Mouse (Mus musculus): ENCODE results near the gene Usp32.
"Not testable (repeated sequence)": the region's sequence is repeated elsewhere in the genome, so short reads cannot be mapped to it uniquely, and the experiment has no call there.

Usp32 gene

DNA sequence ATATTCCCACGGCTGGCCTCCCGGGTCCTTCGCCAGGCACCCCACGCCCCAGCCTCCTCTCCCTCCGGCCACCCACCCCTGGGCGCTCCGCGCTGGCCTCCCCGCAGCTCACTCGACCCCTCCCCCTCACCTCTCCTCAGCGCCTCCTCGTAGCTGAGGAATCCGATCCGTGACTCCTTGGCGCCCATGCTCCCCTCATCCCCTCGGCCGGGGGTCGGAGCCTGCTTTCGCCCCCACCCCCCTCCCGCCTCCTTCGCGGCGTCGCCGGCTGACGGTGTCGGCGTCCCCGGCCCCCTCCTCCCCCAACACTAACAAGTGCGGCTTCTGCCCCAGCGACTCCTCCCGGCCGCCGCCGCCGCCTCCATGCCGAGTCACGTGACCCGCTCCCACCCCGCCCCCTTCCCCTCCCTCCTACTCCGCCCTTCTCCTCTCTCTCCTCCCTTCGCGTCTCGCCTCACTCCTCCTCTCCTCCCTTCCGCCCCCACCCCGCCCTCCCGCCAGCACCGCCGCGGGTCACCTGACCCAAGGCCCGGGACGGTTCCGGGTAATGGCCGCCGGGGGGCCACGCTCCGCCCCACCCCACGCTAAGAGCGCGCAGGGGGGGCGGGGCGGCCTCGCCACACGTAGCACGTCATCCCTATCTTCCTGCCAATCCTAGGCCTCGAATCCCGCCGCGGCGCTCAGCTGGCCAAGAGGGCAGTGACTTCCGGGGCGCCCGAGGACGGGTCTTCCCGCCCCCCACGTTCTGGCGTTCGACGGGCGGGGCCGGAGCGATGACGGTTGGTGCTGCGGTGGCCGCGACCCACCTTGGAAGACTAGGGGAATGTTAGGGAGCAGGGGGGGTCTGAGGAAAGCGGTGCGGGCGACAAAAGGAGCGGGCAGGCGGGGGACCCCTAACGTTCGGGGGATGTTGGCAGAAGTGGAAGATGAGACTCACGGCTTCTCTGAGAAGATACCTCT is at the start of gene Usp32:
Usp32 (minus strand) TSS at position 581 of the 960 bp plus-strand sequence.
- DNase-seq (ENCODE audit: extremely low read depth, insufficient read length, low spot score): peak; percentile 98

DNA sequence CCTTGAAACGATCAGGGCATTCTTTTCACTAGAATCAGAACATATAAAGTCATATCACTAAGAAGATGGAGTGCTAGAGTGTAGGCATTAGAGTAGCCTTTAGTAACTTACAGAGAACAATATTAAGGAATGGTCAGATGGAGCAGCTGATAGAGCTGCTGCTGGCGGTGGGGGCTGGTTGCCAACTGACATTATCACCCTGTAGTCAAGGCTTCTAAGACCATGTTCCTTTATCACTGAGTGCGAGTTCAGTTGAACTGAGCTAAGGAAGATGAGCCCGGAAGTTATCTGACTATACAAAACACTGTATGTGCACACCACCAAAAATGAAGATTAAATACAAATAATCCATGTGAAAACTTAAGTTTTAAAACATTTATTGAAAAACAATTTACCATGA is 49.1 kb upstream of the Usp32 start:
- no peak for DNase-seq (ENCODE audit: extremely low read depth, insufficient read length, low spot score)

GRCm38 (mm10) chr11:85184839-85185238 is 44.9 kb upstream of the Usp32 start:
- no peak for DNase-seq (ENCODE audit: extremely low read depth, insufficient read length, low spot score)

- no peak for DNase-seq (ENCODE audit: extremely low read depth, insufficient read length, low spot score)
Measured at GRCm38 (mm10) chr11:85184082-85184481, 44.1 kb upstream of the Usp32 start.

- no peak for DNase-seq (ENCODE audit: extremely low read depth, insufficient read length, low spot score)
Measured at GRCm38 (mm10) chr11:85183284-85183779, 43.4 kb upstream of the Usp32 start.

GRCm38 (mm10) chr11:85182617-85183283 is 42.8 kb upstream of the Usp32 start:
- no peak for DNase-seq (ENCODE audit: extremely low read depth, insufficient read length, low spot score)

DNA sequence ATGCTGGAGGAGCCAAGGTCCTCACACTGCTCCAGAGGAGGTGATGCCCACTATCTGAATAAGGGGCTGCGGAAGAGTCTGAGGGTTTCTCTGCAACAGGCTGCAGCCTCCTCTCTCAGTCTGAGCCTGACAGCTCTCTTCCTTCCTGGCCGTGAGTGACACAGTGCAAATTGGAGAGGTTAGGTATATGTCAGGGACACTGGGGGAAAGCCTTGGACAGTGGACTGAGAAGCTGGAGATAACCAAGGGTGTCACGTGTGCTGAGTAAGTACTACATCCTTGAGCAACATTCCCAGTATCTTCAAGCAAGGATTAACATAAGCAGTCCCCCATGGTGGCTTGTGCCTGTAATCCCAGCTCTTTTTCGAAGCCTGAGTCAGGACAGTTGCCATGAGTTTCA is 38.5 kb upstream of the Usp32 start:
- DNase-seq (ENCODE audit: extremely low read depth, insufficient read length, low spot score): no peak

DNA sequence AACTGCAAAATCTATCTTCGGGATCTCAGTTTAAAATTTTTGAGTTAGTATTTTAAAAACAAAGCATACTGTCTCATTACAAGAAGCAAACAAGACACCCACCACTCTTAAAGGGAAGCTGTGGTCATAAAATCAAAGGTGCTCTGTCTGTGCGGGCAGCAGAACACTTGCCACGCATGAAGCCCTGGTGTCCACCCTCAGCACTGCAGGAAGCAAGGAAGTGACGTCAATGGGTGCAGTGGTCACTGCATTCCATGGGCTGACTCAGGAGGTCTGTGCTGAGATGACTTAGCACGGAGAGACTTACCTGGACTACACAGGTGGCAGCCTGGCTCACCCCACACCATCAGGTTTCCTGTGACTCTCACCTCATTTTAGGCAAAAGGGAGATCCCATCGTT is 37.8 kb upstream of the Usp32 start:
- no peak for DNase-seq (ENCODE audit: extremely low read depth, insufficient read length, low spot score)

GRCm38 (mm10) chr11:85175941-85176340 is 36.0 kb upstream of the Usp32 start:
- no peak for DNase-seq (ENCODE audit: extremely low read depth, insufficient read length, low spot score)

- DNase-seq (ENCODE audit: extremely low read depth, insufficient read length, low spot score): no peak
Measured at GRCm38 (mm10) chr11:85170833-85171232, 30.9 kb upstream of the Usp32 start.

- peak; percentile 74 for DNase-seq (ENCODE audit: extremely low read depth, insufficient read length, low spot score)
Measured at GRCm38 (mm10) chr11:85170058-85170740, 30.2 kb upstream of the Usp32 start, which contains the start of gene 1700125H20Rik. Gene 1700125H20Rik (plus strand): TSS chr11:85170404.

DNA sequence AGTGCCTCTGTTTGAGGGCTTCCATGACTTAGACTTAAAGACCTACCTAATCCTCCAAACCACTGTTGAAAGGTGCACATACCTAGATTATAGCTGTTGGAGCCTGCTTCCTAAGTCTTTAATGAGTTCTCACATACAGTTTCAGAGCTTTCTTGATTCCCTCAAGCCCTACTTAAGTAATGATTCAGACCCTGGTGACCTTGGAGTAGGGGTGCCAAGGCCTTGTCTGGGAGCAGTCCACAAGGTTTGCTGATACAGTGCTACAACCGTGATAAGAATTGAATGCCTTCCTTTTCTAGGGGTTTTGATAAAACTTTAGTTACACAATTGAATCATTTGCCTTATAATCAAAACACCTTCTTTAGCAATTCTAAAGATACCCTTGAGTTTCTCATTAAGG is 27.5 kb upstream of the Usp32 start:
- DNase-seq (ENCODE audit: extremely low read depth, insufficient read length, low spot score): no peak

DNA sequence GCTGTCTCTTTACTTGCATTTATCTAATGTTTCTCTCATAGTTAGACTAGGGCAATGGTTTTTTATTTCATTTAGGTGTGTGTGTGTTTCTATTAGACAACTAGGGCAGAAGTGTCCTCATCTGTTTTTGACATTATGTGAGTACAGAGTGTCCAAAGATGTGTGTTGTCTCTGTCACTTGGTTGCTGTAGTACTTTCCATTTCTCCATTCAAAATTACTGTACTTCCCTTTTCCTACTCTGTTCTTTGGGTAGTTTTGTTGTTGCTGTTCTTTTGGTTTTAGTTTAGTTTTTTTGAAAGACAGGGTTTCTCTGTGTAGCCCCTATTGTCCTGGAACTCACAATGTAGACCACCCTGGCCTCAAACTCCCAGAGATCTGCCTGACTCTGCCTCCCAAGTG is 24.4 kb upstream of the Usp32 start:
- no peak for DNase-seq (ENCODE audit: extremely low read depth, insufficient read length, low spot score)

GRCm38 (mm10) chr11:85163014-85163413 is 23.1 kb upstream of the Usp32 start:
- DNase-seq (ENCODE audit: extremely low read depth, insufficient read length, low spot score): not testable (repeated sequence)

DNA sequence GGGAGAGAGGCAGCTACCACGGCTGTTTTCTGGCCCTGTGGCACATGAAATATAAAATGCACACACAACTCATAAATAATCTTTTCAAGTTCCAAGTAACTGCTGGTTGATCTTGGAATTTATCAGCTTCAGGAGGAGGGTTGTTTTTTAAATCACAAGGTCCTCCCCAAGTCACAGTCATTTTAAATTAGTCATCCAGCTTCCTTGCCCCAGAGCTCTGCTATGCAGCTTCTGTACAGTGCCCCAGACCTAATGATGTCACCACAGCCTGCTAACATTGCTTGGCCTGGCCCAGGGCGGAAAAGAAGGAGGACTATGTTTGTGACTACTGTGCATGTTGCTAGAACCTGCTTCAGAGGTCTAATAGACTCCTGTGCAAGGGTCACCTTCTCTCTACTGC is 17.3 kb upstream of the Usp32 start:
- peak; percentile 45 for DNase-seq (ENCODE audit: extremely low read depth, insufficient read length, low spot score)

DNA sequence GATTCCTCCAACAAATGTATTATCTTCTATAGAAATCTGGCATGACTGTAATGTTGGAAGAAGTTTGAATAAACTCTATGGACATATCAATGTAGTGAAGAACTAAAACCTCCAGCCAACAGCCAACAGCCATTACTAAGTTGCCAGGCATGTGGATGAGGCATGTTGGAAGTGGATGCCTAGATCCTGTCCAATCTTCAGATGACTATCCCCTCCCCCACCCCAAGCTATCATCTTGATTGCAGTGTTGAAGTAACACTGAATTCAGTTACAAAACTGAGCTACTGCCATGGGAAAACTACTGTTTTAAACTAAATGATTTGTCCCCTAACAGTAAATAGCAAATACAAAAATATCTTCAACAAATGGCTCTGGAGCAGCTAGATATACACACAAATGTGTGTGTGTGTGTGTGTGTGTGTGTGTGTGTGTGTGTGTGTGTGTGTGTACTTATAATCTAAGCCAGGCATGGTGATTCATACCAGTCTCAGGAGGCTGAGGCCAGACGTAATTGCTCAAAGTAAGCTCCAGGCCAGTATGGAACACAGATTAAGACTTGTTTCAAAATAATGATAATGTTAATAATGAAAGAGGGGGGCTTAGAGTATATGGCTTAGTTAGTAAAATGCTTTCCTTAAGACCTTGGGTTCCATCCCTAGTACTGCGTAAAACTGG is 12.4 kb upstream of the Usp32 start:
- DNase-seq (ENCODE audit: extremely low read depth, insufficient read length, low spot score): peak; percentile 32

DNA sequence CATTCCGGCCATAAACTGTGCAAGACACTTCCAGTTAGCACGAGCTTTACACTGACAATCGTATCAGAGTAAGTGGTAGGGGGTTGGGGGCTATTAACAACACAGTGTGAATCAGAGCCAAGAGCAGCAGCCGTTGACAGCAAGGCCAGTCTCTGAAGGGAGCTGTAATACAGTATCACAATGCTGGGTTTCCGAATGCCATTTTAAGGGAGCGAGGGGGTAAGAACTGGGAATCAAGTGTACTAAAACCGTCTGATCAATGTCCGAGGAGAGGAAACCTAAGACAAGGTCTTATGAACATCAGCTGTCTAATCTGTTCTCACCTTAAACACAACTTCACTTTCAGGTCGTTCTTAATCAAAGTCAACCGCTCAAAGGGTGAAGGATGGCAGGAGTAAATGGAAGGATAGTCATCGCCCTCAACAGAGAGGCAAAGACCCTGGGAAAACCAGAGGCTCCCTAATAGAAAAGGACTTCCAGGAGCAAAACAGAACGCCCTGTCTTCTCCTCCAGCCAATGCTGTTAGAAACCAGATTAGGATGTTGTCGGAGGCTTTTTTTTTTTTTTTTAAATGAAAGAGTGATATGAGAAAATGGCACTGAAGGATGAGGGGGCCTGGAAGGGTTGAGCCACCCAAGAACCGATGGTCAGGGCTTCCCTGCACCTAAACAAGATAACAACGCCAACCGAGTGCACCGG is 1.0 kb downstream of the Usp32 start:
- no peak for DNase-seq (ENCODE audit: extremely low read depth, insufficient read length, low spot score)

DNA sequence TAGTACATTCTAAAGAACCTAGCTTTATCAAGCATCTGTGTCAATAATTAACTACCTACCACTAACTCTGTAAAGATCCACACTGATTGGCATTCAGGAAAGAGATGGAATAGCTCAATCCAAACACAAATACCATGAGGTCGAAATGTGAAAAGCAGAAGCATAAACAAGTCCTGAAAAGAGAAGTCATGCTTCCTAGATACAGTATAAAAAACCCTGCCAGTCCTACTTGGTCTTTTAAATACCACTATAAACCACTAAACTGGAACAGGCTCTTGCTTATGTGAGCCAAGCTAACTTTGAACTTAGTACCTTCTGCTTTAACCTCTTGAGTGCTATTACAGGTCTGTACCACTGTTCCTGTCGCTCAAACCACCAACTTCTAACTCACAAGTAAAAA is 8.4 kb downstream of the Usp32 start:
- DNase-seq (ENCODE audit: extremely low read depth, insufficient read length, low spot score): no peak

DNA sequence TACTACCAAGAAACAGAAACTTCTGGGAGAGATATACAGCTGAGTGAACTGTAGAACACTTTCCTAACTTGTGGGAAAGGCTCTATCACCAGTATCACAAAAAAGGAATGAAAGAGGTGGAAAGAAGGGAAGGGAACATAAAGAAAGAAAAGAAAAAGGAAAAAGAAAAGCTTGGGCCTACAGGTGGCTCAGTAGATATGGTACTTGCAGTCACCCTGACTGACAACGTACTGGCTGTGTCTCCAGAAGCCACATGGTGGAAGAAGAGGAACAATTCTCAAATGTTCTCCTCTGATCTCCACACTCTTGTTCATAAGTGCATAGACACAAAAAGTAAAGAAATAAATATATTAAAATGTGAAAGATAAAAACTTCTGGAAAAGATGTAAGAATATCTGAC is 11.1 kb downstream of the Usp32 start:
- no peak for DNase-seq (ENCODE audit: extremely low read depth, insufficient read length, low spot score)
